Mouse (Mus musculus): ENCODE results near the gene Rnf157. TPM values are rescaled to one million over a fixed set of nuclear protein-coding genes. Genes with fewer than 3 reads are reported as not detected.
"Not testable (repeated sequence)": the region's sequence is repeated elsewhere in the genome, so short reads cannot be mapped to it uniquely, and the experiment has no call there.

The Rnf157 gene
- polyA plus RNA-seq, 1 experiment from 2014 or later: 75.5 TPM

DNA sequence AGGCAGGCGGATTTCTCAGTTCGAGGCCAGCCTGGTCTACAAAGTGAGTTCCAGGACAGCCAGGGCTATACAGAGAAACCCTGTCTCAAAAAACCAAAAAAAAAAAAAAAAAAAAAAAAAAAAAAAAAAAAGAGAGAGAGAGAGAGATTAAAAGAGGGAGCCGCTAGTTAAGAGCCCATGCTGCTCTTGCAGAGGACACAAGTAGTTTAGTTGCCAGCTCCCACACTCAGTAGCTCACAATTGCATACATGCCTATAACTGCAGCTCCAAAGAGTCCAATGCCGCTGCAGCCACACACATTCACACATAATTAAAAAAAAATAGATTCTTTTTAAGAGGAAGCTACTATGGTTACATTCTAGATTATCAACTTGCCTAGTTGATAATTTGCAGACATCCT is 2.4 kb downstream of the Rnf157 start:
- H3K4me1 ChIP-seq (replicated peaks; ENCODE audit: control insufficient read depth, insufficient read depth, low read length): peaks cover 15% of the 10 kb centered on the region
- not testable (repeated sequence) for H3K27ac ChIP-seq; ATAC-seq (ENCODE audit: low FRiP score); H3K36me3 ChIP-seq (replicated peaks; ENCODE audit: control insufficient read depth, insufficient read depth); H3K9me3 ChIP-seq (ENCODE audit: control insufficient read depth, low read length); H3K27me3 ChIP-seq (ENCODE audit: control insufficient read depth, insufficient read depth, low read length); DNase-seq (ENCODE audit: low spot score)
- H3K4me3 ChIP-seq (replicated peaks; ENCODE audit: low read length): 0 out of 2 replicates have a peak overlapping the region, but pooled peaks have one; percentile 88
- WGBS: 89% methylated on average over 4 of the region's 4 CpGs
- peak overlapping the region; percentile 74 for H3K4me2 ChIP-seq (replicated peaks)
- peak overlapping the region; percentile 95 for H3K9ac ChIP-seq

DNA sequence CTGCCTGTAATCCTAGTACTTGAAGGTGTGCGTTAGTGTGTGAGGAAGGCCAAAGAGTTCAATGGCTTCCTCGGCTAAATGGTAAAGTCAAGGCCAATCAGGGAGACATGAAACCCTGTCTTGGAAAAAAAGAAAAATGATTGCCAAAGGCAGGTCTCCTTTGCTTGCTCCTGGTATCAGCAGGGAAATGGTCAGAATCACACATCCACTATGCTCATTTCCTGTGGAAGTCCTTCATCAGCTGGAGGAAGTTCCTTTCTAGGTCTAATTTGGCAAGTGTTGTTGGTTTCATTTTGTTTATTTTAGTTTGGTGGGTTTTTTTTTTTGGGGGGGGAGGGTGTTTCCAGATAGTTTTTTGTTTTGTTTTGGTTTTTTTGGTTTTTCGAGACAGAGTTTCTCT is 3.8 kb downstream of the Rnf157 start:
- H3K36me3 ChIP-seq (replicated peaks; ENCODE audit: control insufficient read depth, insufficient read depth): peaks cover 8% of the 10 kb centered on the region; the same call in 1 of the 2 replicates
- peaks cover 15% of the 10 kb centered on the region for H3K4me1 ChIP-seq (replicated peaks; ENCODE audit: control insufficient read depth, insufficient read depth, low read length)
- no peaks in the 10 kb centered on the region for H3K27me3 ChIP-seq (ENCODE audit: control insufficient read depth, insufficient read depth, low read length)
- no peak for DNase-seq (ENCODE audit: low spot score)
- H3K4me2 ChIP-seq (replicated peaks): no peak overlapping the region
- ATAC-seq (ENCODE audit: low FRiP score): no peak
- 91% methylated on average over 3 of the region's 3 CpGs for WGBS
- no peaks in the 10 kb centered on the region for H3K9me3 ChIP-seq (ENCODE audit: control insufficient read depth, low read length)
- no peak overlapping the region for H3K9ac ChIP-seq
- H3K4me3 ChIP-seq (replicated peaks; ENCODE audit: low read length): no peak overlapping the region
- H3K27ac ChIP-seq: no peak overlapping the region

DNA sequence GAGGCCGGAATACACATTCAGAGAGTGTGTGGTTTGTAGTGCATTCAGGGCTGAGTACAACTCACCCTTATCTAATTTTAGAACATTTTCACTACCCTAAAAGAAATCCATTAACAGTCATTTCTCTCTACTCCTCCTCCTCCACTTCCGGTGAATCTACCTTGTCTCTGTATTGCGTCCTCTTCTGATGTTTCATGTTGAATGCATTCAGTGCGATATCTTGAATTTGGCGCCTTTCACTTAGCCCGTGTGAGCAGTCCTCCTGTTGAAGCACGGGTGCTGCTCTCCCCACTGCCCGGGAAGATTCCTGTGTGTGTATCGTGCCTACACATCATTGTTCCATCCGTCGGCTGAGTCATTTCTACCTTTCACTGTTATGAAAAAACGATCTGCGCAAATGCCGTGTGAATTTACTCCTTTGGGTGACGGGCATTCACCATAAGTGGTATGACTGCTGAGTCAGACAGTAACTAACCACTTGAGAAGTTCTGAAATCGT is 6.6 kb downstream of the Rnf157 start:
- no peak for ATAC-seq (ENCODE audit: low FRiP score)
- DNase-seq (ENCODE audit: low spot score): no peak
- Histone ChIP-seq H3K9ac (no peak overlapping the region), H3K27ac (no peak overlapping the region), H3K27me3 (ENCODE audit: control insufficient read depth, insufficient read depth, low read length) (no peaks in the 10 kb centered on the region), H3K4me1 (replicated peaks; ENCODE audit: control insufficient read depth, insufficient read depth, low read length) (peaks cover 9% of the 10 kb centered on the region), H3K4me3 (replicated peaks; ENCODE audit: low read length) (no peak overlapping the region), H3K4me2 (replicated peaks) (no peak overlapping the region), H3K9me3 (ENCODE audit: control insufficient read depth, low read length) (no peaks in the 10 kb centered on the region), H3K36me3 (replicated peaks; ENCODE audit: control insufficient read depth, insufficient read depth) (peaks cover 8% of the 10 kb centered on the region; the same call in 1 of the 2 replicates)
- WGBS: 94% methylated on average over 16 of the region's 16 CpGs

DNA sequence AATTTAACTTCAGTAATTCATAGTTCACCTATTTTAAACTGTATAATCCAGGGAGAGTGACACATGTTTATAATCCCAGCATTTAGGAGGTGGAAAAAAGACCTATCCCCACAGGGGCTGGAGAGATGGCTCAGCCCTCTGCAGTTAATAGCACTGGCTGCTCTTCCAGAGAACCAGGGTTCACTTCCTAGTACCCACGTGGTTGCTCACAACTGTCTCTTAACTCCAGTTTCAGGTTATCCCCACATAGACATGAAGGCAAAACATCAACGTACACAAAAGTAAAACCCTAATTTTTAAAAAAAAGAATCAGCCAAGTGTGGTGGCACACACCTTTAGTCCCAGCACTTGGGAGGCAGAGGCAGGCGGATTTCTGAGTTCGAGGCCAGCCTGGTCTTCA is 7.2 kb downstream of the Rnf157 start:
- DNase-seq (ENCODE audit: low spot score) (no peak), ATAC-seq (ENCODE audit: low FRiP score) (no peak)
- Histone ChIP-seq H3K4me3 (replicated peaks; ENCODE audit: low read length) (no peak overlapping the region), H3K27me3 (ENCODE audit: control insufficient read depth, insufficient read depth, low read length) (no peaks in the 10 kb centered on the region), H3K36me3 (replicated peaks; ENCODE audit: control insufficient read depth, insufficient read depth) (peaks cover 8% of the 10 kb centered on the region; the same call in 1 of the 2 replicates), H3K4me1 (replicated peaks; ENCODE audit: control insufficient read depth, insufficient read depth, low read length) (peaks cover 2% of the 10 kb centered on the region), H3K4me2 (replicated peaks) (no peak overlapping the region), H3K9me3 (ENCODE audit: control insufficient read depth, low read length) (no peaks in the 10 kb centered on the region), H3K9ac (no peak overlapping the region), H3K27ac (no peak overlapping the region)
- 96% methylated on average over 4 of the region's 4 CpGs for WGBS

DNA sequence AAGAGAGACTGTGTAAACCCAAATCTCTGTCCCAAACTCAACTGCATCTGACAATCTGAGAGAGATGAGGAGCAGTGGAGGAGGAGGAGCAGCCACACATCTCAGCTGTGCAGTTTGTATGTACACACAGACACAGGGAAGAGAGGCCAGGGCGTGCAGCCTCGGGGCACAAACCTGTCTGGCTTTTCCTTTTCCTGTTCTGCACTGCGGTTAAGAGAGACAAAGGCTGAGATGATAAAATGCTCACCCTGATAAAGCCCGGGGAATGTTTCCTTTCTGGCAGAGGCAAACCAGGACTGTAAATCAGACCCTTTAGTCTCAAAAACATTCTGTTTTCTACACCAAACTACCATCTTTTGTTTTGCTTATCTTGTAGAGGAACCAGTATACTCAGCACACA is 12.3 kb downstream of the Rnf157 start:
- no peak overlapping the region for H3K4me3 ChIP-seq (replicated peaks; ENCODE audit: low read length)
- no peaks in the 10 kb centered on the region; the same call in 1 of the 2 replicates for H3K4me1 ChIP-seq (replicated peaks; ENCODE audit: control insufficient read depth, insufficient read depth, low read length)
- H3K36me3 ChIP-seq (replicated peaks; ENCODE audit: control insufficient read depth, insufficient read depth): peaks cover 7% of the 10 kb centered on the region; the same call in 1 of the 2 replicates
- no peaks in the 10 kb centered on the region for H3K9me3 ChIP-seq (ENCODE audit: control insufficient read depth, low read length)
- no peak overlapping the region for H3K4me2 ChIP-seq (replicated peaks)
- ATAC-seq (ENCODE audit: low FRiP score) (no peak), DNase-seq (ENCODE audit: low spot score) (no peak)
- no peak overlapping the region for H3K27ac ChIP-seq
- H3K27me3 ChIP-seq (ENCODE audit: control insufficient read depth, insufficient read depth, low read length): no peaks in the 10 kb centered on the region
- H3K9ac ChIP-seq: no peak overlapping the region
- 62% methylated on average over 4 of the region's 4 CpGs for WGBS

DNA sequence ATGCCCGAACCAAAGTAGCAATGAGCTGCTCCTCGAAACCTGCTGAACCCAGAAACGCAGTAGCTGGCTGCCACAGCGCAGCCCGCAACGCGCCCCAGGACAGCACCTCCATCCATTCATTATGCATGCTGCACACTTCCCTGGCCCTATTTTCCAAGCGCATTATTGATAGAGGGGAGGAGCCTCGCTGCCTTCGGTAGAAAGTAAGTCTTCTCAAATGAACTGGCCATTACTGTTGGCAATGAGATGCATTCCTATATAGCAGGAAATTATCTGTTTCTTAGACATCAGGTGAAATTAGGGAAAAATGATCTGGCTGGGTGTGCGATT is 14.5 kb downstream of the Rnf157 start:
- H3K4me1 ChIP-seq (replicated peaks; ENCODE audit: control insufficient read depth, insufficient read depth, low read length): no peaks in the 10 kb centered on the region; the same call in 1 of the 2 replicates
- H3K27me3 ChIP-seq (ENCODE audit: control insufficient read depth, insufficient read depth, low read length): no peaks in the 10 kb centered on the region
- no peak overlapping the region for H3K4me3 ChIP-seq (replicated peaks; ENCODE audit: low read length)
- H3K27ac ChIP-seq: no peak overlapping the region
- WGBS: 62% methylated on average over 11 of the region's 11 CpGs
- no peak for ATAC-seq (ENCODE audit: low FRiP score)
- H3K9ac ChIP-seq: no peak overlapping the region
- peaks cover 15% of the 10 kb centered on the region; the same call in 1 of the 2 replicates for H3K36me3 ChIP-seq (replicated peaks; ENCODE audit: control insufficient read depth, insufficient read depth)
- DNase-seq (ENCODE audit: low spot score): no peak
- no peaks in the 10 kb centered on the region for H3K9me3 ChIP-seq (ENCODE audit: control insufficient read depth, low read length)
- no peak overlapping the region for H3K4me2 ChIP-seq (replicated peaks)

DNA sequence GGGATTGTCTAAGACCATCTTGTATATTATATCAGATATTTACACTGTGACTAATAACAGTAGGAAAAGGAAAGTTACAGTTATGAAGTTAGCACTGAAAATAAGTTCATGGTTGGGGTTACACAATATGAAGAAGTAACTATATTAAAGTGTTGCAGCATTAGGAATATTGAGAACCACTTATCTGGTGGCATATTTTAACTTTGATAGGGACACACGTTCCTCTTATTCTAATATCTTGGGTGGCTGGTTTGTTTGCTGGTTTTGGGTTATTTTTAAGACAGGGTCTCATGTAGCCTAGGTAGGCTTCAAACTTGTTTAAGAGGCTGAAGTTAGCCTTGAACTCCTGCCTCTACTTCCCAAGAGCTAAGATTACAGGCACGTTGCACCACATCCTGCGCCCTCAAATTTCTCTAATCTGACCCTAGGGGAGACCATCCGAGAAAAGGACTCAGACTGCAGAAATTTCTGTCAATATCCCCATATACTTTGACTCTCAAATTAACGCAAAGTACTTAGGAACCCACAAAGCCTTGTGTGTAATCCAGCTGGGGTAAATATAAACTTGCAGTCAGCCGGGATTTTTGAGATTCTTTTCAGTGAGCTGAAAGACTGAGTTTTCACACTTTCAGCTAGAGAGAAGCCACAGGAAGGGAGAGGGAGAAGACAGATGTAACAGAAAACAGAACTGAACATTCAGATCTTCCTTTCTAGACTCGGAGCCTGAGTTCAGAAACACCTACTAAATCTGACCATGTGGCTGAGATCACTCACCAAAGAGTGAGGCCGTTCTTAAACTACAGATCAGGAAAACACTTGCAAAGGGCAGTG is 15.1 kb downstream of the Rnf157 start:
- ATAC-seq (ENCODE audit: low FRiP score) (no peak), DNase-seq (ENCODE audit: low spot score) (no peak)
- Histone ChIP-seq H3K36me3 (replicated peaks; ENCODE audit: control insufficient read depth, insufficient read depth) (peaks cover 15% of the 10 kb centered on the region; the same call in 1 of the 2 replicates), H3K27ac (no peak overlapping the region), H3K4me3 (replicated peaks; ENCODE audit: low read length) (no peak overlapping the region), H3K9me3 (ENCODE audit: control insufficient read depth, low read length) (no peaks in the 10 kb centered on the region), H3K27me3 (ENCODE audit: control insufficient read depth, insufficient read depth, low read length) (no peaks in the 10 kb centered on the region), H3K4me1 (replicated peaks; ENCODE audit: control insufficient read depth, insufficient read depth, low read length) (no peaks in the 10 kb centered on the region; the same call in 1 of the 2 replicates), H3K9ac (no peak overlapping the region), H3K4me2 (replicated peaks) (no peak overlapping the region)
- 80% methylated on average over 8 of the region's 8 CpGs for WGBS

DNA sequence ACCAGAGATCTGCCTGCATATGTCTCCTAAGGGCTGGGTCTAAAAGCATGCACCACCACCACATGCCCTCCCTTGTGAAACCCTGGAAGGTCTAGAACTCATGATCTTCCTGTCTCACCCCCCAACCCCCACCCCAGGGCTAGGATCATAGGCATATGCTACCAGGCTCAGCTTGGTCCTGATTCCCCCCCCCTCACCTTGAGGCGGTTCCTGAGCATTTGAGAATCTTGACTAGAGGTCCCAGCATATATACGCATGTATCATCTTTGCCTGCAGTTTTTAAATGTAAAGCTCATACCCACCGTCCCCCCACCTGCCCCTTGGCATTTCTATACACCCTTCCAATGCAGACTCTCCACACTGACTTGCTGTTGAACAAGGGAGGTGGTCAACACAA is 15.9 kb downstream of the Rnf157 start:
- H3K4me1 ChIP-seq (replicated peaks; ENCODE audit: control insufficient read depth, insufficient read depth, low read length): no peaks in the 10 kb centered on the region; the same call in 1 of the 2 replicates

DNA sequence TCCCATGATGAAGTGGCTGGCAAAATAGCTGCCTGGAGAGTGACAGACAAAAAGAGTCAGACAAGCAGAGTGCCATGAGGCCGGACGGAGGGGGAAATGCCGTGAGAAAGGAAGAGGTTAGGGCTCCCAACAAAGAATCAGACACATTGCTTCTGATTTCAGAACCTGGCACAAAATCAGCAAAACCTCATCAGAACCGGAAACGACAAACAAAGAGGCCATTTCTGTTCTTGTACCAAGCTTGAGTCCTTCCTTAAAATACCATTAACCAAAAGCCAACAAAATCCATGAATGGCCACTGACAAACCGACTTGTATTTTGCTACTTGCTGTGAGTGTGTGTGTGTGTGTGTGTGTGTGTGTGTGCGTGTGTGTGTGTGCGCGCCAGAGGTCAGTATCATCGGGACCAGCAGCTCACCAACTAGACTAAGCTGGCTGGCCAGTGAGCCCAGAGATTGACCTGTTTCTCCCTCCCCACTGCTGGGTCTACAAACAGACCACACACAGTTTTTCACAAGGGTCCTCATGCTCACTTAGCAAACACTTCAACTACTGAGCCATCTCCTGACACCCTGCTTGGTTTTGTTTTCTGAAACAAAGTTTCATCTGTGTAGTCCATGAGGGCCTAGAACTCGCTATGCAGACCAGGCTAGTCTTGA is 16.4 kb downstream of the Rnf157 start:
- Histone ChIP-seq H3K4me2 (replicated peaks) (no peak overlapping the region), H3K36me3 (replicated peaks; ENCODE audit: control insufficient read depth, insufficient read depth) (peaks cover 15% of the 10 kb centered on the region; the same call in 1 of the 2 replicates), H3K9ac (no peak overlapping the region), H3K9me3 (ENCODE audit: control insufficient read depth, low read length) (no peaks in the 10 kb centered on the region), H3K27me3 (ENCODE audit: control insufficient read depth, insufficient read depth, low read length) (no peaks in the 10 kb centered on the region), H3K4me1 (replicated peaks; ENCODE audit: control insufficient read depth, insufficient read depth, low read length) (no peaks in the 10 kb centered on the region; the same call in 1 of the 2 replicates), H3K27ac (no peak overlapping the region), H3K4me3 (replicated peaks; ENCODE audit: low read length) (no peak overlapping the region)
- 87% methylated on average over 11 of the region's 11 CpGs for WGBS
- DNase-seq (ENCODE audit: low spot score): no peak
- no peak for ATAC-seq (ENCODE audit: low FRiP score)

More for the DNA sequence above, 15.9 kb downstream of the Rnf157 start:
- ATAC-seq (ENCODE audit: low FRiP score): no peak
- WGBS: 93% methylated on average over 3 of the region's 3 CpGs
- Histone ChIP-seq H3K36me3 (replicated peaks; ENCODE audit: control insufficient read depth, insufficient read depth) (peaks cover 15% of the 10 kb centered on the region; the same call in 1 of the 2 replicates), H3K27me3 (ENCODE audit: control insufficient read depth, insufficient read depth, low read length) (no peaks in the 10 kb centered on the region), H3K4me2 (replicated peaks) (no peak overlapping the region), H3K9ac (no peak overlapping the region), H3K9me3 (ENCODE audit: control insufficient read depth, low read length) (no peaks in the 10 kb centered on the region), H3K27ac (no peak overlapping the region), H3K4me3 (replicated peaks; ENCODE audit: low read length) (no peak overlapping the region)
- DNase-seq (ENCODE audit: low spot score): no peak

All from hindbrain, embryonic 14.5 days (tissue).